Mouse (Mus musculus): ENCODE measurements around the gene Irs2. TPM values are rescaled to one million over a fixed set of nuclear protein-coding genes. Genes with fewer than 3 reads are reported as not detected.
A peak's percentile ranks its signal among the peaks of the same experiment; 100 is the strongest.

The Irs2 gene
- total RNA-seq, 2 experiments from 2014 or later = 44.6 to 47.4 TPM

DNA sequence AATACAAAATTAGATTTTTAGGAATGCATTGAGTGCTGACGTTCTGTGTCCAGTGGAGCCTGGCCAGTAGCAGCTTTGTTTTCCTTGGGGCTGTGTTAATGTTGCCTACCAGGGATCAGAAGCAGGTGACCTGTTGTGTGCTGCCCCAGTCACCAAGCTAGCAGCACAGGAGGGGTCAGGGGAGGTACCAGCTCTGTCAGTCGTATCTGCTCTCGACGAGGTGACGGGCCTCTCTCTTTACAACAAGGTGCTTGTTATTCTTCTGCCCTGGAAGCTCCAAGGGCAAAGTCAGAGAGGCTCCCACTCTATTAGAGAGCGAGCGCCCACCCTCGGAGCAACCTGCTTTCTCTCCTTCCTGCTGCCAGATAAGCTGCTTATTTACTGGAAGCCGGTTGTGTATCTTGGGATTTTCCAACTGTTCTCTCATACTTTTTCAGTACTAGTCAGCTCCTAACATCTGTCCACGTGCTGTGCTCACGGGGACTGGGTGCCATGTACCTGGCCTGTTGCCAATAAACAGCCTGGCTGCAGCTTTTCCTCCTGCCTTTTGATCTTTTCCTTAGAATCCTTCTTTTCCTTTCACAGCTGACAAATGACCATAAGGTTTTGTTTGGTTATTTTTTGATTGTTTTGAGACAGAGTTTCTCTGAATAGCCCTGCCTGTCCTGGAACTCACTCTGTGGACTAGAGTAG, 2.8 kb upstream of the Irs2 start:
- DNase-seq (ENCODE audit: extremely low spot score in 1 of 2, low spot score in 2 of 2) = no peak
- intact Hi-C loops (cut with DNase I) = loop anchor here (5.0 kb wide), 1 partner anchor 161 kb away; no protein-coding TSS in a partner anchor

DNA sequence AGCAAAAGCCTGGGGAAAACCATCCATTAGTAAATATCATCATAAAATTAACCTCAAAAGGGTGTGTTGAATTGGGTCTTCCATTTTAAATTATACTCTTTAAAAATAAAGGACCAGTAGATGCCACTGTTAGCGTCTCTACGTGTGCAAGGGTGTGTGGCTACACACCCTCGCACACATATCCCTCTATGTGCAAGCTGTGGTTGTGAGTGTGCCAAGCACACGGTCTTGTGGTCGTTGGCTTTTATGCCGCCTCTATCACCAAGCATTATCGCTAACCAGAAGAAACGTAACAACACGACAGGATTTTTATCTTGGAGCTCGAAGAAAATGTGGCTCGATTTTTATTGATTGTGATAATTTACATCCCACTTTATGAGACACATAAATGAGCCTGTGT, 2.1 kb upstream of the Irs2 start:
- intact Hi-C loops (cut with DNase I) = loop anchor here (5.0 kb wide), 1 partner anchor 162 kb away; no protein-coding TSS in a partner anchor

DNA sequence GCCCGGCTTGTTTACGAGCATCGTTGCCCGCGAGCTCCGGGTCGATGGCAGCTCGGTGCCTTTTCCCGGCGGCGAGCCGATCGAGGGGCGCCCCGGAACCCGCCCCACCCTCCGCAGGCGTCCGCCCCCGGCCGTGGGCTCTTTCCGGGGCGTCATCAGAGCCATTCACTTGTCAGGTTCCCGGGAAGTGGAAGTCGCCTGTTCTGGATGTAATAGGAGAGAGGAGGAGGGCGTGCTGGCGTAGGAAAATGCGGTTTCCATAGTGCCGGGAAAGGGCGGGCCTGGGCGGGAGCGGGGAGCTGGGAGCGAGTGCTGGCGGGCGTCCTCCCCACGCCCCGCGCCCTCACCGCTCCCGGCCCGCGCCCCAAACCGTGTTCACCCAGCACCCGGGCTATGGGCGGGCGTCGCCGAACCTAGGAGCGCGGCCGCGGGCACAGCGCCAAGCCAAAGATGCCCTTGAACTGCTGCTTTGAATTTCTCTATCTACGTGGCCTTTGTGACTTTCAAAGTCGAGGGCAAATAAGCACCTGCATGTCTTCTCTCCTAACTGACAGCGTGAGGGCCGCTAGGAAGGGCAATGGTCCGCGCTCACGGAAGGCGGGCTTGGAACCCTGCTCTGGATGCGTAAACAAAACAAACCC, 1.3 kb upstream of the Irs2 start:
- DNase-seq (ENCODE audit: extremely low spot score in 1 of 2, low spot score in 2 of 2) = peak; percentile 80 to 83

More for the DNA sequence above, 2.1 kb upstream of the Irs2 start:
- no peak for DNase-seq (ENCODE audit: extremely low spot score in 1 of 2, low spot score in 2 of 2)

DNA sequence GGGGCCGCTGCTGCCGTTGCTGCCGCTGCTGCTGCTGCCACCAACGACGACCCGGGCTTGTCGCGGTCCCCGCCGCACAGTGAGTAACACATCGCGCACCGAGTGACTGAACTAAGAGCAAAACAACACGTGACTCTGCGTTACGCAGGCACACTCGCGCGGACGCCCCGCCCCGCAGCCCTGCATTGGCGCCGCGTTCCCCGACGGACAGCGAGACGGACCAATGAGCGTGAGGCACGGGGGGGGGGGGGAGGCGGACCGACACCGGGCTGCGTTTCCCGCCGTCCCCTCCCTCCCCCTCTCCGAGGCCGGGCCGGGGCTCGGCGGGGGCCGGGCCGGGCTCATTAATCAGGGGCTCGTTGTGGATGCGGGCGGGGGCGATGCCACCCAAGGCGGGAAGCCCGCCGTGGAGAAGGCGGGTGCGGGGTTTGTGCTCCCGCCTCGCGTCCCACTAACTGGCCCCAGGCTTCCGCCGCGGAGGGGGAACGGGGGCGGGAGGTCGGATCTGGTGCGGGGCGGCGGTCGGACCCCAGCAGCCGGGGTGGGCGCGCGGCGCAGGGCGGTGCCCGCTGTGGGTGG, 673 bp upstream of the Irs2 start:
- intact Hi-C loops (cut with DNase I) = loop anchor here (5.0 kb wide), 6 partner anchors 137 to 592 kb away; no protein-coding TSS in a partner anchor
- peak; percentile 97 to 98 for DNase-seq (ENCODE audit: extremely low spot score in 1 of 2, low spot score in 2 of 2)

More for the DNA sequence above, 1.3 kb upstream of the Irs2 start:
- intact Hi-C loops (cut with DNase I) = loop anchor here (5.0 kb wide), 7 partner anchors 137 to 592 kb away; no protein-coding TSS in a partner anchor

DNA sequence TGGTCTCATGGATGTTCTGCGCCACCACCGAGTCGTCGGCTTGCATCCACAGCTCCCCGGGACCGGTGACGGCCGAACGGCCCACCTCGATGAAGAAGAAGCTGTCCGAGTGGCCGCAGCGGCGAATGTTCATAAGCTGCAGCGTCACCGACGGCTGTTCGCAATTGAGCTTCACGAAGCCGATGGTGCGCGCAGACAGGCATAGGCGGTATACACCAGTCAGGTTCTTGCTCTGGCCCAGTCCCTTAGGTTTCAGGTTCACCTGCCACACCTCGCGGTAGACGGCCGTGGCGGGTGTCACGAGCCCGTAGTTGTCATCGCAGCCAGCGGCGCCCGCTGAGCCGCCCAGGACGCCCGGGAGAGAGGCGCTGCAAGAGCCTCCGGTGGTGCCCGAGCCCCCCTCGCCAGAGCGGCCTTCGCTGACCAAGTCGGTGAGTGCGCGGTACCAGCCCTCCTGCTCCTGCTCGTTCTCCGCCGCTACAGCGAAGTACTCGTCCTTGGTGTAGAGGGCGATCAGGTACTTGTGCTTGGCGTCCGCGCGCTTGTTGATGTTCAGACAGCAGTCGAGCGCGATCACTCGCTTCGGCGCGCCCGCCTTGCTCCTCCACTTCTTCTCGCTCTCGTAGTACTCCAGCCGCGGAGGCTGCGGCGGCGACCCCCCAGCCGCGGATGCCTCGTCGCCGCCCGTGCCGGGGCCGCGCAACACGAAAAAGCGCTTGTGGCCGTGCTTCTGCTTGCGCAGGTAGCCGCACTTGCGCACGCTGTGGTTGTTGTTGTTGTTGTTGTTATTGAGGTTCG, 478 bp downstream of the Irs2 start:
- DNase-seq (ENCODE audit: extremely low spot score in 1 of 2, low spot score in 2 of 2) = peak in 1 of 2 experiments; percentile 66
- intact Hi-C loops (cut with DNase I) = loop anchor here (5.0 kb wide), 6 partner anchors 135 to 590 kb away; no protein-coding TSS in a partner anchor

DNA sequence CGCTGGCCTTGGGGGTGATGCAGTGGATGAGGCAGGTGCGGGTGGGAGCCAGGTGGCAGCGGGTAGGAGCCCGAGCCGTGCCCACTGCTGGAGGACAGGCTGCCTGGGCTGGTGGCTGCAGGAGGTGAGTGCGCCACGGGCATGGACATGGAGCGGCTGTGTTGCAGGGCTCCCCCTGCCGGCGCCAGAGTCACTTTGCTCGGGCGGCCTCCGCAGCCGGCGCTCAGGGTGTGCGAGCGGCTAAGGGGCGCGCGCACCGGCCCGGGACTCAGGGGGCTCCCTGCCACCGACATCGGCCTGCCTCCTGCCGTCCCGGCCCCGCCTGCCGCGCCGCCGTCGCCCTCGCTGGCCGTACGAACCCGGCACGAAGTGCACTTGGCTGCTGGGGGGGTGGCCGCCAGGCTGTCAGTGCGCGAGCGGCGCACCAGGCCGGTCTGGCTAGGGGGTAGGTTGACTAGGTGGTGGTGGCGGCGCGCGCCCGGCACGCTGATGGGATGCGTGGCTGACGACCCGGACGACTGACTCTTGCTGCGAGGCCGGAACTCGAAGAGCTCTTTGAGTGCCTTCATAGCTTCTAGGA, 1.2 kb downstream of the Irs2 start:
- intact Hi-C loops (cut with DNase I) = loop anchor here (5.0 kb wide), 6 partner anchors 135 to 590 kb away; no protein-coding TSS in a partner anchor
- peak; percentile 86 to 92 for DNase-seq (ENCODE audit: extremely low spot score in 1 of 2, low spot score in 2 of 2)

DNA sequence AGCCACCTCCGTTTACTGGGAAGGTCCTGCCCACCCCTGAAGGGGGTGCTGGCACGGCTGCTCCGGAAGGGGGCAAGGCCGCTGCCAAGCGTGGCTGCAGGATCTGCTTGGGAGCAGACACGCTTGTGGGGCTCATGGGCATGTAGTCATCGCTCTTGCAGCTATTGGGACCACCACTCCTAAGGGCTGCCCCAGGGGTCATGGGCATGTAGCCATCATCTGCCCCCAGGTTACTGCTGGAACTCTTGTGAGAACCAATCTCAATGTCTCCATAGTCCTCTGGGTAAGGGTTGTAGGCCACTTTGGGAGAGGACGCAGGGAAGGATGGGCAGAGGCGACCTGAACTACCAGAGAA, 2.0 kb downstream of the Irs2 start:
- peak in 1 of 2 experiments; percentile 44 for DNase-seq (ENCODE audit: extremely low spot score in 1 of 2, low spot score in 2 of 2)
- intact Hi-C loops (cut with DNase I) = loop anchor here (5.0 kb wide), 6 partner anchors 134 to 589 kb away; no protein-coding TSS in a partner anchor

DNA sequence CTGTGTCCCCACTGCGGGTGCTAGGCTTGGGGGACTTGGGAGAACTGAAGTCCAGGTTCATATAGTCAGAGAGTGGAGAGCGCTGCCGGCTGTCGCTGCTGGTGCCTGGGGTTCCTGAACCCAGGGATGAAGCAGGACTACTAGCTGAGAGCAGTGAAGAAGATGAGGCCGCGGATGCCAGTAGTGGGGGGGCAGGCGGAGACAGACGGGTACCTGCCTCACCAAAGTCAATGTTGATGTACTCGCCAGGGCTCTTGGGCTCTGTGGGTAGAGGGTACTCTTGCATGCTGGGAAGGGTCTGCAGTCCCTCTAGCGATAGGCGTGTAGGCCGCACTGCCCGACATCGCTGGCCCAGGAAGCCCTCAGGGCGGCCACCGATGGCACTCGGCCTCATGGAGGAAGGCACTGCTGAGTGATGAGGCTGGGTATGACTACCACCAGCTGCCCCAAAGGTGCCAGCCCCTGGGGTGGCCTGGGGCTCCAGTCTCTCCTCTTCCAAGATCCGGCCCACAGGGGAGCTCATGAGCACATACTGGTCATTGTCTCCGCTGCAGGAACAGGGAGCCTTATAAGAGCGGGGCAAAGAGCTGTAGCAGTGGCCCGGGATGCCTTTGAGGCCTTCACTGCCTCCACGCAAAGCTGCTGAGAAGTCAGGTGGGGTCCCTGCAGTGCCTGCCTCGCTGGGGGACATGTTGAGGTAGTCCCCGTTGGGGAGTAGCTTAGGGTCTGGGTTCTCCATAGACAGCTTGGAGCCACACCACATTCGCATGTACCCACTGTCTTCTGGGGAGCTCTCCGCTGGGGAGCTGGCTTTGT, 2.6 kb downstream of the Irs2 start:
- no peak for DNase-seq (ENCODE audit: extremely low spot score in 1 of 2, low spot score in 2 of 2)
- intact Hi-C loops (cut with DNase I) = loop anchor here (5.0 kb wide), 6 partner anchors 133 to 588 kb away; no protein-coding TSS in a partner anchor

DNA sequence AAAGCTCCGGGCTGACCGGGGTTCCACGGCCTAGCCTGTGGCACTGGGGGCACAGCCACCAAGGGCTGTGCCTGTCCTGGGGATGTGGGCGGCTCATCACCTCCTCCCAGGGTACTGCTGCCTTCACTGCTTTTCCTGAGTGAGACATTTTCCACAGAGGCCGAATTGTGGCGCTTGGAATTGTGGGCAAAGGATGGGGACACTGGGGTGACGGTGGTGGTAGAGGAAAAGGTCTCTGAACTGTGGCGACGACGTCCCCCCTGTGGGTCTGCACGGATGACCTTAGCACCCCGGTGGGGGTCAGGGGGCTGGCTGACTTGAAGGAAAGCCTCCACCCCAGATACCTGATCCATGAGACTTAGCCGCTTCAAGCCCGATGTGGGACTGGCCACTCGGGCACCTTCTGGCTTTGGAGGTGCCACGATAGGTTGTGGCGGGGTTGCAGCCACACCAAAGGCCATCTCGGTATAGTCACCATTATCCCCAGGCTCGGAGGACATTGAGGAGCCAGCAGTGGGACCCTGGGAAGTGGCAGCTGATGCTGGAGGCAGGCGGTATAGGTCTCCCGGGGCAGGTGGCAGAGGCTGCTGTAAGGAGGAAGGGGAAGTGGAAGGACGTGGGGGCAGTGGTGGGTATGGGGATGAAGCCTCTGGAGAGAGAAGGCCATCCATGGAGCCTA, 3.3 kb downstream of the Irs2 start:
- intact Hi-C loops (cut with DNase I) = loop anchor here (5.0 kb wide), 7 partner anchors 133 to 588 kb away; no protein-coding TSS in a partner anchor

DNA sequence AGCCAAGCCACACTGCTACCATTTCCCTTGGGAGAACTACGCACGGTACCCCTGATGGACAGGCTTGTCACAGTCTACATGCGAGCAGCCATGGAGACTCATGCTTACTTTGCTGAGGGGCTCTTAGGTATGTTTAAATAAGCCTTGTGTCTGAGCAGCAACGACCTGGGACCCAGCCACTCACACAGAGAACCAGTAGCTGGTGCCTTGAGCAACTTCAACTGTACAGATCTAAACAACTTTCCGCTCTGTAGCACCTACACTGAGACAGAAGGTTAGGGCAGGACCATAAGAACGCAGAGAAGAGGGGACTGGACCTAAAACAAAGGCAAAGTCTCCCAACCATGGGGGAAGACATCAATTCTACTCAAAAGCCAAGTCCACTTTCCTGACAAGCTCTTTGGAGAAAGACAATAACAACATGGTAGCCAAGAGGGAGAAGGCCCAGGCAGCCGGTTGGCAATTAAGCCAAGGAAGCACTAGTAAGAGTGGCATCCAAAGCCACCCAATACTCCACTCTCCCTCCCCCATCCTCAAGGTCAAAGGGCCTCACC, 4.3 kb downstream of the Irs2 start:
- no peak for DNase-seq (ENCODE audit: extremely low spot score in 1 of 2, low spot score in 2 of 2)
- intact Hi-C loops (cut with DNase I) = loop anchor here (2.0 to 5.0 kb wide), 2 partner anchors 75 to 192 kb away; no protein-coding TSS in a partner anchor

More for the DNA sequence above, 3.3 kb downstream of the Irs2 start:
- DNase-seq (ENCODE audit: extremely low spot score in 1 of 2, low spot score in 2 of 2) = no peak

DNA sequence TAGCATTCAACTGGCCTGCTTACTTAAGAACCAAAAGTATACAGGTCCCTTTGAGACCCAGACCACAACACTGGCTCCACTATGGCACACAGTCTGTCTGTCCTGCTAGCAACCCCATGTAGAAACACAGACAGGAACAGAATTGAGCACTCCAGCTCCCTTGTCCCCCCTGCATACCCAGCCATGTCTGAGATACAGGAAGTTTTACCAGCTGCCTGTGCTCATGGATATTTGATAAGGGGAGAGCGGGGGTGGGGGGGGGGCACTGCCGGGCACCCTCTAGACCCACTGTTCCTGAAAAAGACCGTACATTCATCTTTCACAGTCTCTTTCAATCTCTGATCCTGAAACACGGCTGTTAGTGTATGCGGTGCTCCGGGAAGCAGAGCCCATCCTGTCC, 5.0 kb downstream of the Irs2 start:
- intact Hi-C loops (cut with DNase I) = loop anchor here (2.0 to 5.0 kb wide), 2 partner anchors 74 to 191 kb away; no protein-coding TSS in a partner anchor
- no peak for DNase-seq (ENCODE audit: extremely low spot score in 1 of 2, low spot score in 2 of 2)

DNA sequence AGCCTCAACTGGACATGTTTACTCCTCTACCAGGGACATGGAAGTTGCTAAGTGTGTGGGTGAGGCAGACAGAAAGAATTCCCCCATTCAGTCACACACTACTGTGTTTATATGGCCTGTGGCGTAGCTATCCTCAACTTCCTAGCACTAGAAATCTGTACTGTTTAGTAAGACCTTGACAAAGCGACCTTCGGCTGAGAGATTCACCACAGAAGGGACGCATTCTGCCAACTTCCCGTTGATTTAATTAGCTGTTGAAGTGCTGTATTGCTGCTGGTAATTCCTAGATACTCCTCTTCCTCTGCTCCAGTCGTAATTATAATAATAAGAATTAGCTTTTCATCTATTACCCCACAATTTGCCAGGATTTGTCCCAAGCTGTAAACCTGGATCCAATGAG, 5.4 kb downstream of the Irs2 start:
- intact Hi-C loops (cut with DNase I) = loop anchor here (2.0 to 5.0 kb wide), 2 partner anchors 74 to 191 kb away; no protein-coding TSS in a partner anchor
- DNase-seq (ENCODE audit: extremely low spot score in 1 of 2, low spot score in 2 of 2) = no peak

DNA sequence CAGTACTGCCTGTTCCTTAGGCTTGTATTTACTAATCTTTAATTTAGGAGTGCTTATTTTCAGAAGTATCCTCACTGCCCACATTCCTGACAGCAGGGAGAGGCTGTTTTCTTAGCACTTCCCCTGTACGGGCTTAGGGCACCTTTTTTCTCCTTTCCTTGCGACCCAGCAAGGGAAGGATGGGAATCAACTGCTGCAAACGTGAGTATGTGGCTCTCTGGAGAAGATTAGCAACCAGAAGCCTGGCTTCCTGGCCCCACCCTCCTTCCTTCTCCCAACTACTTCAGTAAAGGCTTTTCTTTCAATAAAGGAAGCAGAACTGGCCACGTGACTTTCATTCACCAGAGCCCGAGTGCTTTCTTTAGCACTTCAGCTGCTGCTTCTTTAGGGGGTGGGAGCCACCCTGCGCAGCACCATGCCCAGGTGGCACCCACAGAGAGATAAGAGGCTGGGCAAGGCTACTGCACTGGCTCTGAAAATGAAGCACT, 7.2 kb downstream of the Irs2 start:
- peak in 1 of 2 experiments; percentile 30 for DNase-seq (ENCODE audit: extremely low spot score in 1 of 2, low spot score in 2 of 2)
- intact Hi-C loops (cut with DNase I) = loop anchor here (5.0 kb wide), 1 partner anchor 189 kb away; no protein-coding TSS in a partner anchor

DNA sequence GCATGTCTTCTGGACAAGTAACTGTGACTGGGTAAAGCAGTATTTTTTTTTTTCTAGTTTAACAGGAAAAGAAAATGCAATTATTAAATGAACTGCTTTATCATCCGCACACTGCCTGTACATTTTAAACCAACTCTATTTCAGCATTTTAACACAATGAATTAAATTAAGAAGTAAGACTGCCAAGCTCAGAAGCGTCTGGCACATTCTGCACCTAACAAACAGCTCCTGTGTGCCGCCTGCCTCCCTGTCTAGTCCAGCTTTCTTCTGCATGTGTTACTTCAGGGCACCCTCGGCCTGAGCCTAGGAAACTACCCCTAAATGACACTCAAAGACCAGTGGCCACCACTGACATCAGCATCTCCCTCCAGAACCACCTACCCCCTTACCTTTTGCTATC, 8.7 kb downstream of the Irs2 start:
- no peak for DNase-seq (ENCODE audit: extremely low spot score in 1 of 2, low spot score in 2 of 2)
- intact Hi-C loops (cut with DNase I) = no loop called here

DNA sequence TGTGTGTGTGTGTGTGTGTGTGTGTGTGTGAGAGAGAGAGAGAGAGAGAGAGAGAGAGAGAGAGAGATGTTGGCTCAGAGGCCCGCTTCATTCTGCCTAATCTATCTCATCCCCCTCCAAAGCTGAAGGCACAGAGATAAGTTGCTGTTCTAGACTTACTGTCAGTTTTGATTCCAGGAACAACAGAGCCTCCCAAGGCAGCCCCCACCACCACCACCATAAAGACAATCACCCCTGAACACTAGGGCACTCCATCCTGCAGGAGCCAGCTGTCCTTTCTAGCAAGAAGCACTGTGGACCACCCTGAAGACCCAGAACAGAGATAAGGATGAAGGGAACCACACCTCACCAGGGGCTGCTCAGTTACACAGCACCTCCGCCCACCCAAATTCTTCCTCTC, 12.0 kb downstream of the Irs2 start:
- no peak for DNase-seq (ENCODE audit: extremely low spot score in 1 of 2, low spot score in 2 of 2)
- intact Hi-C loops (cut with DNase I) = no loop called here

DNA sequence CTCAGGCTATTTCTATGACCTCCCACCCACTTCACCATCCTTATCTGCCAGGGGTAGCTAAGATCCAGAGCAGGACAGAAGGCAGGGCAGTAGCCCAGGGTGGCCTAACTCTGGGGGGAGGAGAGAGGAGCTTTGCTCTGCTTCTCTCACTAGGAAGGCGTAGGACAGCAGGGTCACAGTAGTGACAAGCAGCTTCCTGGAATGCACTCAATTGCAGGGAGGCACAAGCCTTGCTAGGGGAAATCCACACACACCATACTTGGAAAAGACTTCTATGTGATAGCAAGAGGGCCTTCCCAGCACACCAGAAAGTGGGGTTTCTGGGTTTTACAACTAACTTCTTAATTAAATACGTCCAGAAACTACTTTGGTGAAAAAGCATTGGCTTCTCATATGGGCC, 12.5 kb downstream of the Irs2 start:
- intact Hi-C loops (cut with DNase I) = no loop called here
- DNase-seq (ENCODE audit: extremely low spot score in 1 of 2, low spot score in 2 of 2) = no peak
